Comparison of ENCODE assay signal across 22 mouse cellular contexts in genomic region chr1:66792838-66793466, GRCm38 (mm10).
"Had no signal": no experiment of that assay in that cellular context is flagged by ENCODE, and none has a peak within 500 bp of the region (broad histone marks: within the 10 kb centered on the region; RNA-seq: fewer than 3 reads in every experiment).

No protein-coding gene starts in this region.

- H3K27ac ChIP-seq: layer of hippocampus, adult 2 months; limb, embryonic 10.5 days; limb, embryonic 13.5 days; liver, embryonic 12.5 days; liver, embryonic 15.5 days; lung, embryonic 15.5 days; midbrain, embryonic 10.5 days; midbrain, embryonic 13.5 days had no signal

- H3K27me3 ChIP-seq: limb, embryonic 13.5 days; liver, embryonic 12.5 days; liver, embryonic 15.5 days; lung, embryonic 15.5 days; megakaryocyte, embryonic 14.5 days; midbrain, embryonic 13.5 days had no signal

- H3K9ac ChIP-seq: limb, embryonic 13.5 days; liver, embryonic 12.5 days; liver, embryonic 15.5 days; lung, embryonic 15.5 days; midbrain, embryonic 13.5 days had no signal

- H3K9me3 ChIP-seq: limb, embryonic 10.5 days; limb, embryonic 13.5 days; liver, embryonic 12.5 days; liver, embryonic 15.5 days; lung, embryonic 15.5 days; megakaryocyte, embryonic 14.5 days; midbrain, embryonic 10.5 days; midbrain, embryonic 13.5 days had no signal

- DNase-seq: kidney, adult 9 months; kidney, postnatal 25 days; layer of hippocampus, adult 9-11 months; liver; lung, adult 18-20 months; lung, postnatal 10 days; lung, postnatal 36 days; right cerebral cortex, adult 18-20 months; right cerebral cortex, postnatal 14 days; right cerebral cortex, postnatal 4 days; thymus, postnatal 25 days had no signal

- H3K4me2 ChIP-seq: limb, embryonic 13.5 days; liver, embryonic 12.5 days; liver, embryonic 15.5 days; lung, embryonic 15.5 days; midbrain, embryonic 13.5 days had no signal

- H3K36me3 ChIP-seq: liver, embryonic 12.5 days; liver, embryonic 15.5 days; midbrain, embryonic 13.5 days had no signal

- ATAC-seq: liver, embryonic 12.5 days; midbrain, embryonic 13.5 days; midbrain, embryonic 16.5 days had no signal

- H3K4me1 ChIP-seq: limb, embryonic 10.5 days; liver, embryonic 12.5 days; liver, embryonic 15.5 days; lung, embryonic 15.5 days; megakaryocyte, embryonic 14.5 days; midbrain, embryonic 10.5 days; midbrain, embryonic 13.5 days had no signal

- H3K4me3 ChIP-seq: layer of hippocampus, adult 2 months; limb, embryonic 10.5 days; limb, embryonic 13.5 days; liver, embryonic 12.5 days; liver, embryonic 15.5 days; lung, embryonic 15.5 days; megakaryocyte, embryonic 14.5 days; midbrain, embryonic 10.5 days; midbrain, embryonic 13.5 days; myocyte had no signal
